Mouse (Mus musculus) left cerebral cortex, postnatal 10 days (tissue): ENCODE data around the gene Hpcal1. TPM values are rescaled to one million over a fixed set of nuclear protein-coding genes. Genes with fewer than 3 reads are reported as not detected.

Source experiments
- DNase-seq, 2 experiments: peaks; one replicate each; pipeline ENCODE4 v3.0.0; 2021 to 2022; ENCODE audit warnings: low spot score in 2 of 2, mixed read lengths in 1 of 2; ENCODE audit errors: extremely low spot score in 1 of 2
- intact Hi-C: fragments of 180-260 bp; cut with DNase I; formaldehyde crosslinking; loops from one replicate; pipeline ENCODE4 v1.15.1; 2025
- total RNA-seq, 2 experiments: library from RNA; stranded (reverse); gene quantifications; 2 replicates each; pipeline ENCODE4 v1.2.3; 2021

The Hpcal1 gene
- total RNA-seq, result 10 to 100 TPM; 54.8 to 66.9 TPM

DNA sequence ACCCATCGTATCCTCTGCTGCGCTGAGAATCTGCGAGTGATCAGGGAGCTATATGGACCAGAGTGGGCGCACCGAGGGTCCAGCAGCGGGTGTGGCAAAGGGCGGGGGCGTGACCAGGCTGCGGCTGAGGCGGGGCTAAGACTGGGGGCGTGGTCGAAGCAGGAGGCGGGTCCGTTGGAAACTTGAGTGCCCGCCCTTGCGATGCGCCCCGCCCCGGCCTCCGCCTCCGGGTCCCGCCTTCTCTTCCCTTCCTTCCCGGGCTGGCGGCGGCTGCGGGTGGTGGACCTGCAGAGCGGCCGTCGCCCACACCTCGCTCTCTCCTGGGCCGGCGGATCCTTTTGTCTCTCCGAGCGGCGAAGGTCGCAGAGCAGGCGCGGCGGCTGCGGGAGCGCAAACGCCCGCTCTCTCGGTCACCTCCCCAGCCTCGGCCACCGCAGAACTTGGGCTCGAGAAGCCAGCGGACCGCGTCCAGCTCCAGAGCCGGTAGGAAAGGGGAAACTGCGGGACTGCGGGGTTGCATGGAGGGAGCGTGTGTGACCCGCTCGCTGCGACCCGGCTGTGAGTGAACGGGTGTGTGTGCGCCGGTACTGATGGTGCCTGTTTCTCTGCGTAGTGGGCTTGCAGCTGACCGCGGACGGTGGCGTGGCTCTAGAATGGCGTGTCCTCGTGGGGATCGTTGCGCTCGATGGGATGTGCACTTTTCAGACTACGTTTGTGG lies at the start of gene Hpcal1:
Gene Hpcal1, plus strand, starts transcription at position 293 of the 718 bp plus-strand sequence.
- DNase-seq, result peak; percentile 73 to 95
- intact Hi-C loops, result no loop called here

DNA sequence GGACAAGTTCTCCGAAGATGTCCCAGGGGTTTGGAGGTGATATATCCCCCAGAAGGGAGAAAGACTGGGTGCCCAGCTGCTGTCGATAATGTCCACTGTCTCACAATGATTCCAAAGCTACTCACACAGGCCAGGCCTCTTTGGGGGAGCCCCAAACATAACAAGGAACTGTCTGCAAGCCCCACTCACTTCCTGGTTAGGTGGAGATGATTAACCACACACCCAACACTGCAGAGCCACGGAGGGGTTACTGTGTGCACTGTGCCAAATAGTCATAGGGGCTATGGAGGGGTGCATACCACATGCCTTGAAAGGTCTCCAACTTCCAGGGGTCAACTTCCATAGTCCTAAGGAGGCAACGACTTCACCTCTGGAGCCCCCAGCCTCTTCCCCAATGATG lies 49.4 kb upstream of the Hpcal1 start:
- intact Hi-C loops, result no loop called here
- no peak for DNase-seq

DNA sequence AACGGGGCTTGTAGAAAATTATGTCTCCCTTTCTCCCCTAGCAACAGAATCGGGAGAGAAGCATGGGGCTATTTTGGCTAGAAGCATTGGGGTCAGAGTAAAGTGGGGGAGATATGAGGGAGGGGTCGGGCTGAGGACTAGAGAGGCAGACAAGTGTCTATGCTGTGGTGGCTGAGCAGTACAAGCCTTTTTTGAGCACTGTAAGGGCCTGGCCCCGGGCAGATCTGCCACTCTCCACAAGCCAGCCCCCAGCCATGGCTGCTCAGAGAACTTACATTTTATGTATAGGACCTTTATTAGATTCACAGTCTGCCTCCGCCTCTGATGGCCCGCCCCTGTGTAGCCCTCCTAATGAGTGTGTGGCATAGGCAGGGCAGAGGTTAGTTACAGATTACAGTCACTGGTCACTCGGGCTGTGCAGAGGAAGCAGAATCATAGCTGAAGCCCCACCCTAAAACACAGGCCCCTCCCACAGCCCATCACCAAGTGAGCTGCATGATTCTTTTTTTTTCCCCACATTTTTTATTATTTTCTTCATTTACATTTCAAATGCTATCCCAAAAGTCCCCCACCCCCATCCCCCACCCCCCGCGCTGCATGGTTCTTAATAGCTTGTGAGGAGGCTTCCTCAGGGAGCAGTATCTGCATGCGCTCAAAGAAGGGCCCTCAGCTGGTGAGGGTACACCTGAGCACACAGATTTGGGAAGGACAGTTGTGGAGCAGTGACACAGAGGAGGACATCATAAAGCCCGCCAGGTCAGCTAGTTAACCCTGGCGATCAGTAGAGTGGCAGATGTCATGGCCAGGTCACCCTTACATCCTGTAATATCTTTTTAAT lies 46.1 kb upstream of the Hpcal1 start:
- intact Hi-C loops, result loop anchor here (5.0 kb wide), 1 partner anchor 87 kb away; no protein-coding TSS in a partner anchor
- no peak for DNase-seq

DNA sequence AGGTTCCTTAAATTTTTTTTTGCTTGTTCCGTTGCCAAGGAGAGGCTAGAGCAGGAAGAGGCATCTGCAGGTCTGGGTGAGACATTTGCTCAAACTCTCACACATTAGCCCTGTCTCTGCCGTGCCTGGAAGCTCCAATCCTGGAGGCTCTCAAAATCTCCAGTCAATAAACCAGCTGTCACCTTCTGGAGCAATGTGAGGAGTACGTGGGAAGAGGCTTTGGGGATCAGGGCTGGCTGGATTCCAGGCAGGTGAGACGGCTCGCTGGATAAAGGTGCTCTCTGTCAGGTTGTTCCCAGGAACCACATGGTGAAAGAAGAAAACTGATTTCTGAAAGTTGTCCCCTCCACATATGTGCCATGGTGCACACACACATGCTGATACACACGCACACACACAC lies 44.2 kb upstream of the Hpcal1 start:
- intact Hi-C loops, result loop anchor here (5.0 kb wide), 1 partner anchor 89 kb away; no protein-coding TSS in a partner anchor
- no peak for DNase-seq

DNA sequence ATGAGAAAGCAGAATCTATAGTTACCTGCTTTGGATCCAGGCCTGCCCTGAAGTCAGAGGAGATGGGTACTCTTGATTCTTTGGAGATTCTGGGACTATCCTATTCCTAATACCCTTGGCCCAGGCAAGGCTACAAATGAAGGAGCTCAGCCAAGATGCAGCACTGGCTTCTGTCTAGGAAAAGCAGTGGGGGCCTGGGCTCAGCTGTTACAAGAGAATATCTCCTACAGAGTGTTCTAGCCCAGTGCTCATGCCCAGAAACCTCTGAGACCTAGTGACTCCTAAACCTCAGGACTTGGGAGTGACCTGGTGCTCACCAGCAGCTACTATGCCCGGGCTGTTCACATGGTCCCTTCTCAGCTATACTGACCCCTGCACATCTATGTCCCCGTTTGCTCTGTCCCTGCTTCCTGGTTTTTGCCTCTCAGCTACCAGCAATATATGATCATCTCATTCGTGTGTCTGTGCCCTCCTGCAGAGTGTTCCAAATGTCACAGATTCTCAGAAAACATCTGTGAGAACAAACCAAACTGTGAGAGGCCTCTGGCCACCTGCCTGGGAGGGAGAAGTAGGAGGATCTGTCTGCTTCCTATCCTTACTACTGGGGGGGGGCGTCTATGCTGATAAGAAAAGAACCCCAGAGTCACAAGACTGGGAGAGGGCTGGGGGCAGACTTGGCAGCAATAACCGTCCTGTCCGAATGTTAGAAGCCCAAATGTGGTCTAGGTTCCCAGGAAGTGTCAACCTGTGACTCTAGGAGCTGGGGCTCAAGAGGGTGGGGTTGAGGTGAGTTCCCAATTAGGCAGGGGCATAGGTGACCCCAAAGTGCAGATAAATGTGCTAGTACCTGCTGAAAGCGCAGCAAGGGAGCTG lies 39.2 kb upstream of the Hpcal1 start:
- DNase-seq, result no peak
- intact Hi-C loops, result no loop called here

DNA sequence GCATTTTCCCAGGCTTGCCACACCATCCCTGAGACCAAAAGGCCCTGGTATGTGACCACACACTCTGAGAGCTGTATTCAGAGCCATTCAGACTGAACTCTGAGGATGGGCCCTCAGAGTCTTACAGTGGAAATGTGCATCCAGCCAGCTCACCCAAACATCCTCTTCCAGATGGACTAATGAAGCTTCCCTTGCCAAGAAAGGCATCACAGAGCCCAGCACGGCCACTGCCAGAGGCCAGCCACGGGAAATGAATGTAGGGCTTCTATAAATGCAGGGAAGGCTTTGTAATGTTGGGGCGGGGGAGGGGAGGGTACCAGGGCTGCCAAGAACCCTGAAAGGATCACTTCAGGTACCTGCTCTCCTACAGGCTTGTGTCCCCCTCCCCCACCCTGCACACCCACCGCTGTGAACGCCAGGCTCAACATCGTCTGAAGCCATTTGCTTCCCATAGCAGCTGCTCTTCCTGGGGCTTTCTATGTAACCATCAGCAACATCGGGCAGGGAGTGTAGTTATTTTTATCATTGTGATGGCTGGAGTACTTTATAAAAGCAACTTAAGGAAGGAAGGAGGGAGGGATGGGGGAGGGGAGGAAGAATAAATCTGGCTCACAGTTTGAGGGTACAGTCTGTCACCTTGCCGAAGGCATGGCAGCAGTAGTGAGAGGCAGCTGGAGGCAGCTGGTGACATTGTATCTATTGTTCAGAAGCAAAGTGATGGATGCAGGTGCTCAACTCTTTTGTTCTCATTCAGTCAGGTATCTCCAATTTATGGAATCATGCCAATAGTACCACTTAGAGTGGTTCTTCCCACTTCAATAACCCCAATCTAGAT lies 38.2 kb upstream of the Hpcal1 start:
- intact Hi-C loops, result no loop called here
- DNase-seq, result no peak

DNA sequence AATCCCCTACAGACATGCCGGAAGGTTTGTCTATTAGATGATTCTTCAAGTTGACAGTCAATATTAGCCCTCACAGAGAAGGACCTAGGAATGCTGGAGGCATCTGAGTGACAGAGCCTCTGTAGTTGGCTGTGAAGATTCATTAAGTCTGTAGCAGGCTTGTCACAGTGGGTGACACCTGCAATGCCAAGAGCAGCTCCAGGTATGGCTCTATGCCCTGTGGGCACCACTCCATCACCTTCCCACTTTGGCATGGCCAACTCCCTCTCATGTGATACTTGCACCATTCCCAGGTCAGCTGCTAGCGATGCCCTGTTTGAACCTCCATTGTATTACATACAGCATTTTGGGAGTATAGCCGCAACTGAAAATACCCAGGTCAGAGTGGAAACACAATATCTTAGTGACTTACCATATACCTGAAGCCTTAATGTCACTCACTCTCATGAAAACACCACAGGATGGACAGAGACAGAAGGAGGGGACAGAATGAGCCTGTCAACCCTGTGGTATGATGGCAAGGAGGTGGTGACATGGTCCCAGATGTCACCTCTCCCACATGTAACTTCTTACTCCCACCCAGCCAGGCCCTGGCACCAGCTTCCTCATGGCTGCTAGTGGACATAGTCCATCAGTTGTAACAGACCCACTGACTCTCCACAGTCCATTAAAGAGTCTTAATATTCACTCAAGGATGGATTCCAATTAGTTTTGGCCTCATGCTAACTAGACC lies 37.4 kb upstream of the Hpcal1 start:
- no peak for DNase-seq
- intact Hi-C loops, result no loop called here

DNA sequence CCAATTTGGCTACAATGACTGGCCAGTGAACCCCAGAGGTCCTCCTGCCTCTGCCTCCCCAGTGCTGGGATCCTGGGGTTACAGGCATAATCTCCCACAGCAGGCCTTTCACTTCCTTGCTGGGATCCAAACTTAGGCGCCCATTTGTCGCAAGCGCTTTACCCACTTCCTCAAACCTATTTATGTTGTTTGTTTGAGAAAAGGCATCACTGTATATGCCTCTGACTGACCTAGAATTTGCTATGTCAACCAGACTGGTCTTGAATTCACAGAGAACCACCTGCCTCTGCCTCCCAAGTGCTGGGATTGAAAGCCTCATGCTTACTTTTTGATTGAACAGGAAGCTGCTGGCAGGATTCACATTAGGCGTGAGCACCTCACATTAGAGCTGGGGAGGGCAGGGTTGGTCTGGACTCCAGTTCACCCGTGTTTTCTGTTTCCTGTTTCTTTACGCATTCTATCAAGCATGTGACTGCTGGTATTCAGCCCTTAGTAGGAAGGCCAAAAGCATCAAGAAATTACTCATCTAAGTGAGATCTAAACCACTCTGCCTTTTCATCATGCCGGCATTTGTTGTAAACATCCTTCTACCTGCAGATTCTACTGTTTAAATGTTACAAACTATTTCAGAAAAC lies 33.0 kb upstream of the Hpcal1 start:
- intact Hi-C loops, result no loop called here
- no peak for DNase-seq

DNA sequence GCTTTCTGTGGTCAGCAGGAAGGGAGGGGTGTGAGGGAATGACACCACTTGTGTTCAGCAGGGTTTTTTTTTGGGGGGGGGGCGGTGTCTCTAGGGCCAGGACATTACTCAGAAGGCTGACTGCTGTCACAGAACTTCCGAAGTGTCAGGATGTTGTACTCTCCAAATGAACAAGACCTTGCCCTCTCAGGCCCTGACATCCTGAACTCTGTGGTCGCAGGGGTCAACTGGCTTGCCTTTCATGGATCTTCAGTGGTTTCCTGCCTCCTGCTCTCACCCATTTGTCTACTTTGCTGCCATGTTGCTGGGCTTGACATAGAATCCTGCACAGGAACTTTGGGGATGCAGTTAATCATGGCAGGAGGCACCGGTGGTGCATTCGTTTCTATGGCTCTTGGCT lies 32.1 kb upstream of the Hpcal1 start:
- no peak for DNase-seq
- intact Hi-C loops, result no loop called here

DNA sequence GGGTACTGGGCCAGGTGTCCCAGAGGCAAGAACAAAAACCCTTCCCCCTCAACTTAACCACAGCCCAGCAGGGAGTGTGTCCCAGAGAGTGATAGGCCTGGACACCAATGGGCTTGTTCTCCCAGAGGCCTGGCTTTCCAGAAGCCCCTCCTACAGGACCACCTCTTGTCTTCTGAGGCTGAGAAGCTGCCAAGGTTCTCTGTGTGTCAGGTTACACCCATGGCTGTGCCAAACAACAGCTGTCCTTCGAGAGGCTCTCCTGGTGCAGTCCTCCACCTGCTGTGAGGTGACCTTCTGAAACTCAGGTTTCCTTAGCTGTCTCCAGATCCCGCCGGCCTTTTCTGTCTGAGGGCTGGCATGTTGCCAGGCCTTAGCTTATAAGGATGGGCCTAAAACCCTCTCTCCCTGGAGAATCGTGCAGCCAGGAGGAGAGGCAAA lies 29.2 kb upstream of the Hpcal1 start:
- DNase-seq, result peak in 1 of 2 experiments; percentile 70
- intact Hi-C loops, result no loop called here

DNA sequence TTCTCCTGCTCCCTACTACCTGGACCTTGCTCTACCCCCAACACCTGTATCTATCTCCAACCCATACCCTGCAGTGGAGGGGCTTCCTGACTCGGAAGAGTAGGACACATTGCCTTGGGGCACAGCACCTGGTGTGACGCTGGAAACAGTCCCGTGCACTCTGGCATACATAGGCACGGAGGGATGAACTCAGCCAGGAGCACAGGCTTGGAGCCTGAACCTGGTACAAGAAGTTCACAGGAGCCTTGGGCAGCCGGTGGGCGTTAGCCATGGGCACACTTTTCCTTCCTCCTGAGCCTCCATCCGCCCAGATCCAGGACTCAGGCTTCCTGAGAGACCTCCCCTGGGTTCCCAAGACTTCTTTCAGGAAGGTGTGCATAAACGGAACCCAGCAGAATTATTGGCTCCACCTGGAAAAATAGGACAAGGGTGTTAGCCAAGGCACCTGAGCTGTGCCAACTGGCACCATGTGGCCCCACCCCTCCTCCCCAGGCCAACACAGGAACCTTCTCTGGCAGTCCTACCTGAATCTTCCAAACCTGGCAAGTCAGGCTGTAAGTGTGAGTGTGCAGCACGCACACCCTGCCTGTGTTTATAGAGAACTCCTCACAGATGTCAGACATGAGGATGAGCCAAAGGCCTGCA lies 26.5 kb upstream of the Hpcal1 start:
- DNase-seq, result no peak
- intact Hi-C loops, result no loop called here

DNA sequence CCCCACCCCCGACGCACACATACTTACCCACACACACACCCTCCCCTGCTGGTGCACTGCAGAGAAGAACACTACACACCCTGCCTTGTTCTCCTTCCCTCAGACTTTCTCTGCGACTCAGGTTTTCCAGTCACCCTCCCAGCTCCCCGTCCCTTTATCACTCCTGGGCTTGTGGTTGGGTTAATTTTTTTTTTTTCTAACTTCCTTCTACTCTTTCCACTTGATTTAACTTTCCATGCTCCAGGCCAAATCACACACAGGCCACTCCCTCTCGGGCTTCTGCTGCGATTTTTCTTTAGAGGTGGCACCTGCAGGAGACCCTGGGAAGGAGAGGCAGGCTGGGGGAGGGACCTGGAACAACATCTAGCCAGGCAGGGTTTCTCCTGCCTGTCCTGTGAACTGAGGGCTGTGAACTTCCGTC lies 24.7 kb upstream of the Hpcal1 start:
- DNase-seq, result no peak
- intact Hi-C loops, result no loop called here

DNA sequence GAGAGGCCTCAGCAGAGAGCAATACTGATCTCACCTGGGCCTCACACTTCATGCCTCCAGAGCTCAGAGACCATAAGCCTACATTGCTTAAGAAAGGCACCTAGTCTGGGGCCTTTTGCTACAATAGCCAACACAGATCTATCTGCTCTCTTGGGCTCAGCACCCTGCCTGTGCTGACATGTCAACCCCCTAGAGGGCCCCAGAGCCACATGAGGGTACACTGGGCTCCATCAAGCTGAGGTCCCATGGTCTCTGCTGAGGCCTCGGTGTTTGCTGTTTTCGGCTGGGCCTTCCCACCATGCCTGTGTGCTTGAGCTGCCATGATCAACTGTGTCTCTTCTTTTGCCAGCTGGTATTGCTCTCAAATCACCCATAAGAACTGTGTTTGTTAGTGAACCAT lies 24.0 kb upstream of the Hpcal1 start:
- no peak for DNase-seq
- intact Hi-C loops, result no loop called here

DNA sequence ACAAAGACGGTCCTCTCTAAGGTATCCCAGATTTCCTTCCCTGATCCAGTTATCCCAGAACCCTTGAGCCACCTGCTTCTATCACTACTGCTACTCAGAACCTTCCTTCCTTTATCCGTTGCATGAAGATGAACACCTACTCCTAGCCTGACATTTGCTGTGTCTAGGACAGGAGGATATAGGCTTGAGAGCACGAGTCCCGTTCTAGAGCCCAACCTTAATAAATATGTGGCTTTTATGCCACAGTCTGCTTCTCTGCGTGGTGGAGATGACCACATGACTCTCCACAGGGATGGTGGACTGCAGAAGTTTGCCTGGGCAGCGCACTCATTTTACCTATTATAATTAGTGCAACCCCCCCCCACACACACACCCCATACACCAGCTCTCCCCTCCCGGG lies 16.9 kb upstream of the Hpcal1 start:
- DNase-seq, result no peak
- intact Hi-C loops, result loop anchor here (2.0 kb wide), 1 partner anchor 55 kb away; no protein-coding TSS in a partner anchor

DNA sequence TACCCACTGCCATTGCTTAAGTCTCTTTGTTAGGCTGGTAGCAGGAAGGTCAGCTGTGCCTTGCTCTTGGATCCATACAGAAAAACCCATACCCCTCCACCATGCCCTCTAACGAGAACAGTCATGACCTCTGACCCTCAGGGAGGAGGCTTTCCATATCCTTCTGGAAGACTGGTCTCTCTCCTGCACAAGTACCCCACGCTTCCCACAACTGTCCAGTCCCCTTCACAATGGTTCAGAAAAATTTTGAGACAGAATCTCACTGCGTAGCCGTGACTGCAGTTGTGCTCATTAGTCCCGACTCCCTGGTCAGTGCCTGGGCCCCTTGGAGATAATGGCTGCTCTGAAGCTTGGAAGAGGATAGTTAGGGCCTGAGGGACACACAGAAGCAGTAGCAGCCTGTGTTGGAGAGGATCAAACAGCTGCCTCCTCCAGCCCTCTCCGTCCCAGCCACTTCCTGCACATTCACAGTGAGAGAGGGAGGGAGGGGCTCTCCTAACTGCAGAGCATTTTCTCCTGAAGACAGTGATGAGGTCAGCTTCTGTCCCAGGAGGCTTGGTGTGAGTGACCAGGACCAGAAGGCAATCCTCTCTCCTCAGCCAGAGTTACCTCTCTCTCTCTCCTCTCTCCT lies 16.4 kb upstream of the Hpcal1 start:
- intact Hi-C loops, result loop anchor here (2.0 kb wide), 1 partner anchor 55 kb away; no protein-coding TSS in a partner anchor

DNA sequence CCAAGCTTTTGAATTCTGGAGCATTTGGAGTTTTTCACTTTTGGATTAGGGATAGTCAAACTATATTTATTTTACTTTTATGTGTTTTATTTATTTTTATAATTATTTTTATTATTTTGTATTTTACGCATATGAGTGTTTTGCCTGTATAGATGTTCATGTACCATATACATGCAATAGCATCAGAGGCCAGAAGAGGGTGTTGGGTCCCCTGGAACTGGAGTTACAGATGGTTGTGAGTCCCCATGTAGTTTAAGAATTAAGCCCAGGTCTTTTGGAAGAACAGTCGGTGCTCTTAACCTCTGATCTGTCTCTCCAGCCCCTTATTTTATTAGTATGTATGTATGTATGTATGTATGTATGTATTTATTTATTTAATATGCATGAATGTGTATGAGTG lies 12.9 kb upstream of the Hpcal1 start:
- no peak for DNase-seq
- intact Hi-C loops, result no loop called here

More for the DNA sequence above, 16.4 kb upstream of the Hpcal1 start:
- no peak for DNase-seq
